Mouse (Mus musculus) leukemia stem cell, adult 10-12 weeks (primary cell): ENCODE results near the gene 2010109A12Rik. TPM values are rescaled to one million over a fixed set of nuclear protein-coding genes. Genes with fewer than 3 reads are reported as not detected.

Experiments used
- polyA plus RNA-seq: library from polyadenylated mRNA; stranded (reverse); fragments of >175 nt; gene quantifications from 2 replicates; pipeline ENCODE4 v1.2.3, GENCODE M21; 2012; ENCODE audit warnings: low replicate concordance

2010109A12Rik gene
- not detected in 2 replicates for polyA plus RNA-seq

DNA sequence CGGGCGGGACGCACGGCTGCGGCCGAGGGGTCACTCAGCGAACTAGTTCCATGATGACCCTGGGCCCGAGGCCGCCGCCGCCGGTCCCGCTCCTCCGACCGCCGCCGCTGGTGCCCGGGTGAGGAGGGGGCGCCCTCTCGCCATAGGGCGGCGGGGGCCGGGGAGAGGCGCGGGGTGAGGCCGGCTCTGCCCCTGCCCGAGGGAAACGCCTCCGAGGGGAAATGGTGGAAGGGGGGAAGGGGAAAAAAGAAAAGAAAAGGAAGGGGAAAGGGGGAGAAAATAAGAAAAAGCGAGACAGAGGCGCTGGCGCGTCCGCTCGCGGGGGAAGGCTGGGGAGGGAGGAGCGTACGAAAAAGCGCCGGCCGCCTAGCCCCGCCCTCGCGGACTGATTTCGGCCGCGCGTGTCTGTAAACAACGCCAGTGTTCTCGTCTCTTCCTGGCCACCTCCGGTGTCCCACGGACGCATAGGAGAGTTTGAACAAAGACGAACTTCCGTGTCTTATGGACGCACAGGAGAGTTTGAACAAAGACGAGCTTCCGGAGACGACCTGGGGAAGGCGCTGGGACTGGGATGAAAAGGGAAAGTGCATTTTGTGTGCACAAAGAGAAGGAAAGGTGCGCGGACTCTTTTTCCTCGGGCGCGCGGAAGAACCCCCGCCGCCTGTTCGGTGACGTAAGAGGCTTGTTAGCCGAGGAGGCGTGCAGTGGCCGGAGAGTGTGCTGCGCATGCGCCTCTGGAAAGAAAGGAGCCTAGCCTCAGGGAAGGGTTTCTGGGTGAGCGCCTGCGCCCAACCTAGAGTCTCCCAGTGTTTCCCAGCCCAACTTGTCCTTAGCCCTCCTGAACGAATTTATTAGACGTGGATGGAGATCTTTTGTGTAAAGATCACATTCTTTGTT, at the start of gene 2010109A12Rik, which contains the start of gene Ccni:
TSS of gene 2010109A12Rik (plus strand) at position 410 of the 897 bp plus-strand sequence.
TSS of gene Ccni (minus strand) at position 387 of the 897 bp plus-strand sequence.

Other genes starting within 250 kb of the 2010109A12Rik start
- not detected in 2 replicates for gene Sowahb, start 161.5 kb upstream of the 2010109A12Rik start, polyA plus RNA-seq
- 12.9 and 14.1 TPM in 2 replicates for gene Sept11, start 113.1 kb upstream of the 2010109A12Rik start, polyA plus RNA-seq
- gene Ccni, start within 50 bp of the 2010109A12Rik start, polyA plus RNA-seq = 97.0 and 175 TPM in 2 replicates
- gene Ccng2, start 60.7 kb downstream of the 2010109A12Rik start, polyA plus RNA-seq = 7.0 and 12.2 TPM in 2 replicates